Mouse (Mus musculus) embryo, embryonic 10.5 days (tissue): ENCODE data around the gene Klhl22.
A peak's percentile ranks its signal among the peaks of the same experiment; 100 is the strongest.

Experiments
- DNase-seq: peaks from one replicate; pipeline ENCODE4 v3.0.0-alpha.2; 2015; ENCODE audit warnings: low spot score

Klhl22 gene

DNA sequence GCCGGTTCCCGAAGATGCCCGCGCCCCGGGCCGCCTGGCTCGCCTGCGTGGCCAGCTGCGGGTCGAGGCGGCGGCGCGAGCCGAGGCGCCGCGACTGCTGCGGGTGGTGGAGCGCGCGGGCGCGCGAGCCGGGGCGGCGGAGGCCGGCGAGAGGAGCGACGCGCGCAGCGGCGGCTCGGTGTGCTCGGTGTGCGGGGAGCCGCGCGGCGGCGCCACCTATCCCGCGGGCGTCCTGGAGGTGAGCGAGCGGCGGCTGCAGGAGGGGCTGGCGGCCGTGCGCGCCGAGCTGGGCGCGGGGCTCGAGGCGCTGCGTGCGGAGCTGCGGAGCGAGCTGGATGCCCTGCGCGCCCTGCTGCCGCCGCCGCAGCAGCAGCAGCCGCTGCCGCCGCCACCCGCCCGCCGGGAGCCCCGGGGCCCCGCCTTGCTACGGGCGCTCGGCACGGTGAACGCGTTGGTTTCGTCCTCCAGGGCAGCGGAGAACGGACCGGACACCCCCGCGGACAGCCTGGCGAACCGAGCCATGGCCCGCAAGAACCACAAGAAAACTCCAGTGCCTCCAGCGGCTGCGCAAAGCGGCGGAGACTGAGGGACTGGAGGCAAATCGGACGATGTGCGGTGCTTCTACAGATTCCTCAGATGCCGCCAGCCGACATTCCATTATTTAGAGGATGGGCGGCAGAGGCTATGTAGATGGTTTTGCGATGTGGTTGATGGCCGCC is 74.4 kb downstream of the Klhl22 start:
- peak; percentile 65 for DNase-seq

DNA sequence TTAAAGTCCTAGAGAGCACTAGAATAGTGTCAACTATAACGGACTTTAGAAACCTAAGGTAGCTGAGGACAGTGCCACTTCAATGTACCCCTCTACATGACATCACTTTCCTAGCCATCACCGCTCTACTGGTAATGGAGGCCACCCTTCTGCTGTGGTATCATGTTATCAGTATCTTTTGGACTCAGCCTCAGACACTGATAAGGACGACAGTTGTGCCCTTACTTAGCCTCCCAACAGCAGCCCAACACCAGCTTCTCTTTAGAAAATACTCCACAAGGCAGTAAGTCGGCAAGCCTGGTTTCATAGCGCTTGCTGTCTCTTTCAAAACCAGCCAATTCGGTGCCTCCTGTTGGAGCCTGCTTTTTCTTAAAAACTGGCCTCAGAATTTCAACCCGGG is 75.1 kb downstream of the Klhl22 start:
- DNase-seq, result no peak

DNA sequence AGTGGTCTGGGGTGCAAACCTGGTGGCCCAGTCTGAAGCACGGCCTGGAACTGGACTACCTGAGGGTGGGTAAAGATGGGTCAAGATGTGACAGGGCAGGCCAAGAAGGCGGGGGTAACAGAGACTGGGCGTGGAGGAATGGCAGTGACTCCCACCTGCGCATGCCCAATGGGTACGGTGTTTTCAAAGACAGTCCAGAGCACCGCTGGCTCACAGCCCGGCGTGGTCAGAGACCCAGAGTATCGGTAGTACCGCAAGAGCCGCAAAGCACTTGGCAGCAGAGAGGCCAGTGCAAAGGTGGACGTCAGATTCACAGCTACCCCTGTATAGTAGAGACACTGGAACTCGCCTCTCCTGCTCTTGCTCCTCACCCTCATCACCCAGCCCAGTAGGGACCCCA is 76.1 kb downstream of the Klhl22 start:
- DNase-seq, result no peak

DNA sequence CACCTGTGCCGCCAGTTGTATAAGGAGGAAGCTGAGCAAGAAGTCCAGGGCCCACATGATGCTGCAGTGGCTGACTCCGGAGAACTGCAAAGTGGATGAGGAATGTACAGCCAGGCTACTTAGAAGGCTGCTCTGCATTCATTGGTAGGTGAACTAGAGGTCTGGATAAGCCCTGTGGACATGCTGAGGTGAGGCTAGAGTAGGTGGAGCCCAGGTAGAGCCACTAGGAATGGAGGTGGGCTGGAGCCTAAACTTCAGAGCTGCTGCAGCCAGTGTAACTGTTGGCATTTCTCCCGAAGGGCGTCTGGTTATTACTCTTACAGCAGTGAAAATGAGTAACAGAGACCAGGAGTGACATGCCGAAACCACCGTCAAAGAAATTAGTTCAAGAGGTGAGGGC is 78.6 kb downstream of the Klhl22 start, which contains the start of gene Car15:
Gene Car15, minus strand, starts transcription at position 314 of the 400 bp plus-strand sequence.
- DNase-seq, result no peak

DNA sequence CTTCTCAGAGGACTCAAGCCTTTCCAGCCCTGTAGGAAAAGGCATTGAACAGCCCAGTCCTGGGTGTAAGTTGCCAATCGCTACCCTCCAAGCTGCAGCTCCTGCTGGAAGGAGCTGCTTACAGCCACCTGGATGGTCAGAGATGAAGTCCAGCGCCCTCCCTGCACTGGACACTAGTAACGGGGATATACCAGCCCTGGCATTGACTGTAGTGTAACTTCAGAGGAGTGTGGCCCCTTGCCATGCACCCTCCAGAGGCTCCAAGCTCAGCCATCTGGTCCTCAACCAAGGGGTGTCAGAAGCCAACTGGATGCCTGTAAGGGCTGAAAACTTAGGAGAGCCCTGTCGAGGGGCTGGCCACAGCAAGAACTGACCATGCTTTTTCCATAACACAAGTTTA is 80.6 kb downstream of the Klhl22 start:
- no peak for DNase-seq

DNA sequence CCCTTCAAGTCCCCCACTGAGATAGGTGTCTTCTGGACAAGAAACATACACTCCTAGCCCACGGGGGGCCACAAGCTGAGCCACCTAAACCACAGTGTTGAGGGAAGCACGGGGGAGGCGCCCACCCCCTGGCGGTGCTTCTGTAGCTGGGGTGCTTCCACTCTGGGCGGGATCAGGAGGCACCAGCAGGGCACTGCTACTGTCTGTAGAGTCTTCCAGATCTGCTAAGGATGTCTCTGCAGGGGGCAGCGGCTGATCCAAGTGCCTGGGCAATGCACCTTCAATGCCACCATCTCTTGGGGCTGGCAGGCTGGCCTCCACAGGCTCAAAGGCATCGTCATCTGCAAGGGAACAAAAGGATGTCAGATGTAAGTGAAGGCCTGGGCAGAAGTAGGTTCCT is 83.0 kb downstream of the Klhl22 start:
- no peak for DNase-seq
